Mouse (Mus musculus): Measurements from ENCODE around the gene Galnt6.

The Galnt6 gene

GRCm38 (mm10) chr15:100681770-100682169 lies 47.4 kb downstream of the Galnt6 start:
- DNase-seq, result no peak

GRCm38 (mm10) chr15:100680381-100680780 lies 48.8 kb downstream of the Galnt6 start:
- no peak for DNase-seq

GRCm38 (mm10) chr15:100679005-100679404 lies 50.2 kb downstream of the Galnt6 start:
- peak; percentile 27 to 50 for DNase-seq

- DNase-seq, result peak; percentile 51 to 53
Observed at GRCm38 (mm10) chr15:100678581-100678980, 50.6 kb downstream of the Galnt6 start.

DNA sequence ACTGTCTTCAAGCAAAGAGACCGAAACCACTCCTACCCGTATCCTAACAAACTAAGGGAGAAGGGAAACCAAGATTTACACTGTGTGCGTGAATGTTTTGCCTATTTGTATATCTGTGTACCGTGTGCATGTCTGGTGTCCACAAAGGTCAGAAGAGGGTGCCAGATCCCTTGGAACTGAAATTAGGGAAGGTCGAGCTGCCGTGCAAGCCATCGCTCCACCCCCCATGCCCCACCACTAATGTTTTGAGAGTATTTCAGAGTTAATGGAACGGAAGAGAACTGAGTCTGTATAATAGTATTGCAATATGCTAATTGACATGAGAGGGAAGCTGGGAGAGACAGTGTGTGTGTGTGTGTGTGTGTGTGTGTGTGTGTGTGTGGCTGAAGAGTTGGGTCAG lies 51.5 kb downstream of the Galnt6 start:
- DNase-seq, result no peak

DNA sequence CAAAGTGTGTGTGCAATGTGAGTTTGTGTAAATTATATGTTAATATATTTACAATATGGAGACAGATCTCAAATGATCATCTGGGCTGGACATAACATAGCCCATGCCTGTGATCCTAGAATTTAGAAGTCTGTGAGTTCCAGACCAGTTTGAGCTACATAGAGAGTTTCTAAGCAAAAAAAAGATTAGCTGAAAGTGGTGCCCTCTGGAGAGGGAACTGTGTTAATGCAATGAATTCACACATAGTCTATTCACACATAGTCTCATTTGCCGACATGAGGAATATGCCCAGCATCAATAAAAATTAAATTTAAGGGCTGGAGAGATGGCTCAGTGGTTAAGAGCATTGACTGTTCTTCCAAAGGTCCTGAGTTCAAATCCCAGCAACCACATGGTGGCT lies 52.7 kb downstream of the Galnt6 start:
- no peak for DNase-seq

DNA sequence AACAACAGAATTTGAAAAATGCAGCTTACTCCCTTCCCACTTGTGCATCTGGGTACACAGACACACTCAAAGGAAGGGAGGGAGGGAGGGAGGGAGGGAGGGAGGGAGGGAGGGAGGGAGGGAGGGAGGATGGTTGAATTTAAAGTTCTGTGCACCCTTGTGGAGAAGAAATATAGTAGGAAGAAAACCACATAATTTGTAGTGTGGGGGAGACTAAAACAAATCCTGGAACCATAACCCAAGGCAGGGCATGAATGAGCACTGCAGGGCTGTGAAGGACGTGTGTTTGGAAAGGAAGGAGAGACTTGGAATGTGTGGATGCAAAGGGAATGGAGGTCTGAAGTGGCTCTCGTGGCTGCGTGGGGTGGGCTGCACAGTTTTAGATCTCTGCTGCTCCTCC lies 53.7 kb downstream of the Galnt6 start:
- no peak for DNase-seq

GRCm38 (mm10) chr15:100674566-100674965 lies 54.6 kb downstream of the Galnt6 start:
- DNase-seq, result no peak

DNA sequence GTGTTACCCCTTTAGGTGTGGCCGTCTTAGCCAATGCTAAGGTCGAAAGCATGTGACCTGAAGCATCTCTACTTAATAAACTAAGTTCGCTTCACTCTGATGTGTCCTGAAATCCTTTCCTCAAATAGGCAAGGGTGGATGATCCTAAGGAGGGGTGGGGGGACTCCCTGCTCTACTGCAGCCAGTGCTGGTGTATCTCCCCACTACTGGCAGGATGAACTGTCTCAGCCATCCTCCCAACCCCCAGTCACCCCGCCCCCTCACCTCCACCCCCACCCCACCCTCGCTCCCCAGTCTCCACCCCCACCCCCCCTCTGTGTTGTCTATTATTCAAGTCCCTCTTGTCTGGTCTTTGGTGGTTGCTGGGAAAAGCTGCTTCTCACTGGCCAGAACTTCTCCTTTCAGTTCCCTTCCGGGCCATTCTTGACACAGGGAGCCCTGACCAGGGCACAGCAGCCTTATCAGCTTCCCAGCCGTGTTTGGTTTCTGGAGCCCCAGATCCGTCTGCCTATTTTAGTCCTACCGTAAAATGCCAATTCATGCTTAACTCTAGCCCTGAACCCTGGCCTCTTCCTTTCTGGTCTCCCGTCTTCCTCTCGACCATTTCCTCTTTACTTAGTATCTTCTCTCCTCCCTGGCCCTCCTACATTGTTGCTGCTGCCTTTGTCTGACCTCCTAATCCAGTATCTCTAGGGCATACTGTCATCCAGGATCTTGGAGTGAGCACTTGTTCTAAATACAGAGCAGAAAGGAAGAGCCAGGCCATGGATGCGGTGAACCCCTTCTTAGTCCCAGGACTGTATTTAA lies 55.4 kb downstream of the Galnt6 start:
- DNase-seq, result no peak

DNA sequence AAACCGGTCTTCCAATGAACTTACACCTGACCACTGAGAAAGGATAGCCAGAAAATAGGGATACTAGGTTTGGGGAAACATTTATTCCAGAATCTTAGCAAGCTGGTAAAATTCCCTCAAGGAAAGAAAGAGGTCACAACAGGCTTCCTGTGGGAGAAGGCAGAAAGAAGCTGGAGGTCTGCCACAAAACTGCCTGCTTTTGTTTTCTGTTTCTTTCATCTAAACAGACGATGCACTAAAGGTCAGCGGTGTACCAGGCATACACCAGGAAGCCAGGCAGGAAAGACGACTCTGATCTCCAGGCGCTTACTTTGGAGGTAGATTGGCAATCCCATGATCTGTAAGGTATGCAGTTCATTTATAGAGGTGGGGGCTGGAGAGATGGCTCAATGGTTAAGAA lies 58.3 kb downstream of the Galnt6 start:
- DNase-seq, result no peak

DNA sequence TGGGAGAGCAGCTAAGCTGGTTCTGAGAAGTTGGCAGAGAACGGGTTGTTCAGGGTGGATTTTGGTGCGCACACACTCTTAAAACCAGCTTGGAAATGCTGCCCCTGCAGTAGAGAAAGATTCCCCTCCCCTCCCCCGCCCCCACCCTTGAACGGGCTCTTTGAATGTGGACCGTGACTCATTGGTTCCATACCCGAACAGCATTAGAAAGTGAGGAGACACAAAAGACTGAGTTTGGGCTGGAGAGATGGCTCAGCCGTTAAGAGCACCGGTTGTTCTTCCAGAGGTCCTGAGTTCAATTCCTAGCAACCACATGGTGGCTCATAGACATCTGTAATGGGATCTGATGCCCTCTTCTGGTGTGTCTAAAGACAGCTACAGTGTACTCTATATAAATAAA lies 59.2 kb downstream of the Galnt6 start:
- DNase-seq, result no peak

GRCm38 (mm10) chr15:100669337-100669736 lies 59.8 kb downstream of the Galnt6 start, which contains the start of gene Bin2:
Gene Bin2 (minus strand): TSS chr15:100669553.
- peak; percentile 56 to 72 for DNase-seq

DNA sequence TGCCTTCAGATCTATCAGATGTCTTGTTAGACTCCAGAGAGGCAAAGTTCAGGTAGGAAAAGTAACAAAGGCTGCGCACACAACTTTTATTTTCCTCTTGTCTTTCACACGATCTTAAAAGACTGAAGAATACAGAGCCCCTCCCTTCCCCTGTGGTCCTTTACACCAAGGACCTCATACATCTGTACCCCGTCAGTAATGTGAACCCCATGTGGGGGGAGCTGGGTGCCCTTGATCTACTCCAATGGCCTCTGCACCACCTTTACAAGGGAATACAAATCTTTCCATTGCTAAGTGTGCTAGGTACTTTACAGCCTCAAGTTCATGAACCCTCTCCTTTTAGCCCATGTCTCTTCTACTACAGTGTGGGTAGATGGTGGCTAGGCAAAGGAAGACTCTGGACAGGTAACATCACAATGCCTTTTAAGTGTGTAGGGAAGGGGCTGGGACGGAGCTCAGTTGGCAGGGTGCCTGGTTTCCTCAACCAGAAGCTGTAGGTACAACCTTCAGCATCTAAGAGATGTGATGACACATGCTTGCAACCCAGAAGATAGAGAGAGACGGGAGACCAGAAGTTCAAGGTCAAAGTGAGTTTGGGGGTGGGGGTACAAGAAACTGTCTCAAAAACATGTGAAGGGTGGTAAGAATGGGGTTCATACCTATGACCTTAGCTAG lies 61.2 kb downstream of the Galnt6 start:
- no peak for DNase-seq

- DNase-seq, result no peak
Observed at GRCm38 (mm10) chr15:100667420-100667819, 61.8 kb downstream of the Galnt6 start.

DNA sequence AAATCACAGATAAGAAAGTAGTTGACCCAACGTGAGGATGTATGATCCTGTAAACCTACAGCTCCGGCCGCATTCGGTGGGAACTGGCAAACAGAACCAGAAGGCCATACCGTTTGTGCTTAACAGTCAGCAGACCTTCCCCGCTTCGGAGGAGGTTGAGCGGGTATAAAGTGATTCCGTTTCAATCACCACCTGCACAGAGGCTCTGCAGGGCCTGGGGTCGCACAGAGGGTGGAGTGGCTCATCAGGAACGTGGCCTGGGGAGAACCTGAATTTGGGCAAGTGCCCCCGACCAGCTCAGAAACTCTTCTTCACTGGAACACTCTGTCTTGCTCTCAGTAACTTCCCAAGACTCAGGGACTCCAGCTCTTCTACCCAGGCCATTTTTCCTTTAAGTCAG lies 62.3 kb downstream of the Galnt6 start:
- DNase-seq, result no peak

GRCm38 (mm10) chr15:100666219-100666696 lies 62.9 kb downstream of the Galnt6 start:
- peak; percentile 34 to 38 for DNase-seq

DNA sequence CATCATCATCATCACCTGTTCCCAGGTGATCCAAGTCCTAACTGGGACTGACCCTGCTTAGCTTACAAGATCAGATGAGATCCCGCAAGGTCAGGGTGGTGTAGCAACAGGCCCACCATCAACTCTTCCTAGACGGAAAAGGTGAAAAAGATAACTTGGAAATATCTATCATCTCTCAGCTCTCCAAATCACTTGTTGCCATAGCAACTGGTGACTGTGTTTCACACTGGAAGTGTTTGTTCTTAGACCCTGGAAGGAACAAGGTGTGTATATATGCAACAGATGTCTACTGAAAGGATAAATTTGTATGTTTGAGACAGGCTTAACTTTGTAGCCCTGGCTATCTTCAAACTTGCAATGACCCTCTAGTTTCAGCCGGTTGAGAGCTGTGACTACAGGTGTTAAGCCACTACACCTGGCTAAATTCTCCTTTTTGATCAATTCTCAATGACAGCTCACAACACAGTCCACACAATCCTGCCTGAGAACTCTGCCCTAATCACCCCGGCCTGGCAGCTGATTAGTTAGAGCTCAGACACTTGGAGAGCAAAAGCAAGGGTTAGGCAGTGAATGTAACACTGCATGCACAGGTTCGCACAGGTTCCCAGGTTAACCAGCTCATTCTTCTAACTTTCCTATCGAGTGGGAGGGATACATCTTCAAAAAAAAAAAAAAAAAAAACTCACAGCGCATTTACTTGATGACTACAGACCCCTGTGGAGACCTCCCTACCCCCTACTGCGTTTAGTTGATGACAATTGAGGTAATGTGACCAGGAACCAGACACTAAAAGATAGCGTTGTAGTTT lies 63.6 kb downstream of the Galnt6 start:
- DNase-seq, result no peak

DNA sequence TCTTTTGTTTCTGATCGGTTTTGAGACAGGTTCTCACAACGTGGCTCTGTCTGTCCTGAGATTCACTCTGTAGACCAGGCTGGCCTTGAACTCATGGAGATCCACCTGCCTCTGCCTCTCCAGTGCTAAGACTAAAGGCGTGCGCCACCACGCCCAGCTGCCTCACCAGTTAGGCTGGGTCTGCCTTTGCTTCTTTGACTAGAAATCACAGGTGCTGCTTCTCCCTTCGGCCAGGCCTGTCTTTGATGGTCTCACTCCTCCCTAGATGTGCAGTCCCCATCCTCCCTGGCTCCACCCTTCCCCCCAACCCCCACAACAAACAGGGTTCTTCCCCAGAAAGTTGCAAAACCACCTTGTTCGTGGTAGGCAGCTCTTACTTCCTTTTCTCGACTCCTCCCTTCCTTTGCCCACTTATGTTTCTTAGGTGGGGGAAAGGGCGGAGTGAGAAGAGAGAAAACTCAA lies 64.3 kb downstream of the Galnt6 start:
- DNase-seq, result peak; percentile 62 to 65

DNA sequence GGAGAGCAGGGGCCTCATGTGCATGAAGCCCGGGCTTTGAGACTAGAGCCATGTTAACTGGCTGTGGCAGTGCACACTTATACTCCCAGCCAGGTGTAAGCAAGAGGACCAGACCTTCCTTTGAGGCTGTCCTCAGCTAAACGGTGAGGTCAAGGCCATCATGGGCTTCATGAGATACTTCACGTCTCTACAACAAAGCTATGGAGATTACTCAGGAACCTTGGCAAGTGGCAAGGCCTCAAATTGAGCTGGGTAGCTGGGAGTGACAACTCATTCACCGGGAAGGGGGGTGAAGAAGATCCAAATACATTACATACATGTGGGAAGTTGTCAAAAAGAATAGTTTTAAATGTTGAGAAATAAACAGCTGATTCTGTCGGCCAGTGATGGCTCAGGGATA lies 68.4 kb downstream of the Galnt6 start:
- no peak for DNase-seq

DNA sequence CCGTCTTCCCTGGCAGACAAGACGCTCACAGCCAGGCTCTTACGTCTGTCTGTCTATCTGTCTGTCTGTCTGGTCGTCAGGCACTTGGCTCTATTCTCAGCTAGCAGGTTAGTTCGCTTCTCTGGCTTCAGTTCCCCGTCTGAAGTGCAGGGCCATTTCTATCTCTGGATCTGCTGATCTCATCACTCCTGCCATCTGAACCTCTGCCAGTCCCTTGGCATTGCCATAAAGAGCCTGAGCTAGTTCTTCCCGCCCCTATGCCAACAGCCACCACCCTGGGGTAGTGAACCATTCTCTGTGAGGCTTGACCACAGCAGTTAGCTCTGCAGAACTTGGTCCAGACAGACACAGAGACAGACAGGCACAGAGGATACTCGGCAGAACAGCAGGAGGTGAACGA lies 68.9 kb downstream of the Galnt6 start:
- DNase-seq, result no peak

DNA sequence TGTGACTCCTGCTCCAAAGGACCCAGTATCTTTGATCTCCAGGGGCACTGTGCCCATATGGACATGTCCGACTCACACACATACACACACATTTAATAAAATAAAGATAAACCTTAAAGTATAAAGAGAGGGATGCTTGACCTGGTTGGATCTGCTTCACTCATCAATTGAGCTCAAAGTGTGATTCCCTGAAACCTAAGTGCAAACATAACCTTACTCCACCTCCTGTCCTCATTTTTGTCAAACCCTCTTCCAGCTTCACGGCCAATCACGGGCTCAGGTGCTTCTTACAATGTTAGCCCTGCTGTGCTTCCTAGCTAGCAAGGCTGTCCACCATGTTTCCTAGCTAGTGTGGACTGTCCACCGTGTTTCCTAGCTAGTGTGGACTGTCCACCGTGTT lies 74.0 kb downstream of the Galnt6 start:
- DNase-seq, result no peak

- no peak for DNase-seq
Observed at GRCm38 (mm10) chr15:100654271-100654670, 74.9 kb downstream of the Galnt6 start.

DNA sequence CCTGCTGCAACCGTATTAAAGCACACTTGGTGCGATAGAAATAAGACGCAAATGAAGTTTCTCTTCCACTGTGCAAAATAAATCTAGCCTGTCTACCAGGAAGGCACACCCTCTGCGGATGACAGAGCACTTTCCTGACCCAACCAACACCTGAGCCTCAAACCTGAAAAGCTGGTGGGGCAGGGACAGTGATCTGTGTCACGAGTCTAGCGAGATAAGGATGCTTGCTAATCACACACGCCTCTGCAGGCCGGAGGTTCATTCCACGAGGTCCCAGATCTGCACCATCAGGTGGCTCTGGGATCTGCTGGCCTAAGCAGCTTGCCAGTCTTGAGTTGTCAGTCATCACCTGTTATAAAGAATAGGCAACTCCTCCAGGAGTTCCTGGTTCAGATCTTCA lies 77.6 kb downstream of the Galnt6 start:
- no peak for DNase-seq
